Mouse (Mus musculus) adrenal gland, postnatal 14 days (tissue): ENCODE results near the gene Gapt. TPM values are rescaled to one million over a fixed set of nuclear protein-coding genes. Genes with fewer than 3 reads are reported as not detected.
A peak's percentile ranks its signal among the peaks of the same experiment; 100 is the strongest.

Experiments used
- DNase-seq: peaks from one replicate; pipeline ENCODE4 v3.0.0; 2021; ENCODE audit warnings: mixed read lengths
- total RNA-seq: library from RNA; stranded (reverse); gene quantifications from 2 replicates; pipeline ENCODE4 v1.2.3, GENCODE M21; 2021

Gapt gene
- total RNA-seq, 1 experiment from 2014 or later, result 0.26 TPM

GRCm38 (mm10) chr13:110346707-110347106, 10.3 kb downstream of the Gapt start:
- DNase-seq, result no peak

DNA sequence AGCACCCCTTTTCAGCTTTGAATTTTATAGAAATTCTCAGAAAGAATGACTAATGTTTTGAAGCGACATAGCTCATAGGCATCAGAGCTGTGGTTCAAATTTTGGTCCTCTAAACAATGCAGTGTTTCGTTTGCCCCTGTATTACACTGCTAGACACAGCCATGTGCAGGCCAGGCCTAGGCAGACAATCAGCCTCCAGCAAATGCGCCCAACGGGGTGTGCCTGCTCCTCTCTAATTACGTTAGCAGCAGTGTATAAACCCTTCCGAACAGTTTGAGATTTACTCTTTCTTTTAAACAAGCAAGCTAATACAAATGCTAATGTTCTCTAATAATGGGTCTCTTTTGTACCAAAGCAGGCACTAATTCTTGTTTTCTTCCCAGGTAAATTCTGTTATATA, 14.4 kb downstream of the Gapt start:
- peak; percentile 5 for DNase-seq

DNA sequence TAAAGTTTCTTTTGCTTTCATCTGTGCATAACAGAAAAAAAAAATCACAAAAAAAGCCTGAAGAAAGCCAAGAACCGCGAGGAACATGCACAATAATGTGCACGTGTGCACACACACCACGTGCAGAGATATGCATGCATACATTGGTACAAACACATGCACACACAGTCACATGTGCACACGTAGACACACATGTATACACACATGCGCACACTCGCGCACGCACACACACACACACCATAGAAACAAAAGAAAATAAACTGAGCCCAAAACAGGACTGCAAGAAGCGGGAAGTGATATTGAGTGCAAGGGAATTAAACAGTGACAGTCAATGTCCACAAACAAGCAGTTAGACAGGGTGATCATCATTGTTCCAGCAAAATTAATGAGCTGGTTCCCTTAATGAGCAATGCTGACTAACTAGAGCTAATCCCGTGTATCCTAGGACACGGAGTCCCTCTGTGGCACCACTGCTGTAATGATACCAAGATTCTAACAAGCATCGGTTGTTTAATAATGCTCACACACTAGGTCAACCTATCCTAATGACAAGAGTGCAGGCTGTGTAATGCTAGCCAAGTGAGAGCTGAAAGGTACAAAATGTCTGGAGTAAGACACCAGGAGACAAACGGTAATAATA, 23.9 kb downstream of the Gapt start:
- DNase-seq, result no peak

DNA sequence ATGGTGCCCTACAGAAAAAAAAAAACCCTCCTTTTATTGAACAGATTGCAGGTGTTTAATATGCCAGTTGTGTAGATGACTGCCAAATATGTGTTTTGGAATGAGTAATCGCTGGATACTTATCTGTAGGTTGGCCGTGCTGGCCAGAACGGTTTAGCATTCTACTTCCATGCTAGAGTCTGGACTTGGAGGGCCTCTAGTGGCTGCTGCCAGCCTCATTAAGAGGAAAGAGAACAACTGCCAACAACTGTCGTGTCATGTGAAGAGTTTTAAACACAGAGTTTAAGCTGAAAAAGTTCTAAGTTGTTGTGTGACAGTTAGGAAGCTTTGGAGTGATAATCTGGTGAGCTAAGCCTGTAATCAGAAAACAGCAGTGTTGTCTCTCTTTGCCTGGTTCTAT, 38.3 kb downstream of the Gapt start:
- peak; percentile 13 for DNase-seq

GRCm38 (mm10) chr13:110307188-110307587, 49.8 kb downstream of the Gapt start:
- no peak for DNase-seq

Other genes with a start within 250 kb of the Gapt start
- gene Rab3c, start 76.2 kb downstream of the Gapt start, total RNA-seq, result 29.3 and 30.6 TPM in 2 replicates
- 30.9 and 37.3 TPM in 2 replicates for gene Plk2, start 37.8 kb upstream of the Gapt start, total RNA-seq